Mouse (Mus musculus): ENCODE measurements around the gene Tcap.

Gene Tcap

DNA sequence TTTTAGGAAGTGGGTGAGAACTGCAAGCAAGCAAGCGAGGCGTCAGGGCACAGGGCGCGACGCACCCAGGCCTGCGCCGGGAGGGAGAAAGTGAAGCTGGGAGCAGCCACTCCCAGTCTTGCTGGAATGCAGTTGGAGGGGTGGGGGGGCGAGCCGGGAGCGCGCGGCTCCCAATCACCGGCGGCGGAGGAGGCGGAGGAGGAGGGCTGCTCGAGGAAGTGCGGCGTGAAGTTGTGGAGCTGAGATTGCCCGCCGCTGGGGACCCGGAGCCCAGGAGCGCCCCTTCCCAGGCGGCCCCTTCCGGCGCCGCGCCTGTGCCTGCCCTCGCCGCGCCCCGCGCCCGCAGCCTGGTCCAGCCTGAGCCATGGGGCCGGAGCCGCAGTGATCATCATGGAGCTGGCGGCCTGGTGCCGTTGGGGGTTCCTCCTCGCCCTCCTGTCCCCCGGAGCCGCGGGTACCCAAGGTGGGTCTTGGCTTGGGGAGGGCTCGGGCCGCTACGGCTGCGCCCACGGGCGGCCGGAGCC lies 28.7 kb downstream of the Tcap start, which contains the start of gene Erbb2:
Erbb2 (plus strand) TSS at position 198 of the 524 bp plus-strand sequence.
- DNase-seq (ENCODE audit: low read depth, low spot score), result peak; percentile 87

DNA sequence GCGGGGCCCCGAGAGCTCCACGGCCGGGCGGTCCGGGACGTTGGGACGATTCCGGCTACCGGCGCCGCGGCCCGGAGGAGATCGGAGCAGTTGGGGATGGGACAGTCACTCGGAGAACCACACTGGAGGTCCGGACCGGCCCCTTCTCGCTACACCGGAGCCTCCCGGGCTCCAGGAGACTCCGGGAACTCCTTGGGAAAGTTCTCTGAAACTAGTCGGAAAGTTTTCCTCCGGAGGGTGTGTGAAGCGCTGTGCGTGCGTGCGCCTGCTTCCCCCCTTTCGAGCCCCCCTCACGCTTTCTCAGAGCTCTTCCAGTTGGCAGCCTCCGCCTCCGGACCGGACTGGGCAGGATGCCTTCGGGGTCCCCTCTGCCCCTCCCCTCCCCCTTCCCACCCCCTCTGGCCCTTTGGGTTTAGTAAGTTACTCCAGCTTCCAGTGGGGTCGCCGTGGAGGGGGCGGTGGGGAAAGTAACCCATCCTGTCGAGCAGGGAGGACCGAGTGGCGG lies 29.2 kb downstream of the Tcap start:
- peak; percentile 52 for DNase-seq (ENCODE audit: low read depth, low spot score)

DNA sequence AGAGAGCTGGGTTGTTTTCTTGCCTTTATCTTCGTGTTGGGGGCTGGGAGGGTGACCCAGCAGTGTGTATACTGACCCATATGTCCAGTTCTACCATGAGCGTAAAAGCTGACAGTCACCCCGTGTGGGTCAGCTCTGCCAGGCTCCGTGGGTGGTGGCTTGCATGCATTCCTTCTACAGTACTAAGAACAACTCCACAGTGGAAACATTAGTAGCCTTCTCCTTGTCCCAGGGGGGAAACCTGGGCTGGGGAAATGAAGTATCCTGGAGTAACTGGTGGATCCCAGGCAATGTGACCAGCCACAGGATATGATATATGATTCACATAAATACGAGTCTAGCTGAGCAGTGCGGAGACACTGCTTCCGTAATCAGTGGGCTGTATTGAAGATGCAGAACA lies 30.1 kb downstream of the Tcap start:
- DNase-seq (ENCODE audit: low read depth, low spot score), result no peak

DNA sequence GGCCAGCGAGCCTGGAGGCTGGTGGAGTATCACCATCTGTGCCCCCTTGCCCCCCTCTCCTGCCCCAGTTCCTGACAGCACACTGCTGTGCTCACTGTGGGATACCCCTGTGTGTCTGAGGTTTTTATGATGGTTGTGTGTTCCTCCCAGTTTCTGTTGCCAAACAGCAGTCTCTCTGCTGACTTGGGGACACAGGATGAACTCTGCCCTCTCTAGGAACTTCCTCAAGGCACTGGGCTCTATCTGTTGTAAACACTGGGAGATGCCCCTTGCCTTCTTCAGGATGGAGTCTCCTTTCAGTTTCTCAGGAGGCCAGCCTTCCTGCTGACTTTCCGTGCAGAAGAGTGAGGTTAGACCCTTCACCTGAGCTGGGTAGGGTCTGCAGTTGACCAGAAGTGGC lies 30.6 kb downstream of the Tcap start:
- no peak for DNase-seq (ENCODE audit: low read depth, low spot score)

DNA sequence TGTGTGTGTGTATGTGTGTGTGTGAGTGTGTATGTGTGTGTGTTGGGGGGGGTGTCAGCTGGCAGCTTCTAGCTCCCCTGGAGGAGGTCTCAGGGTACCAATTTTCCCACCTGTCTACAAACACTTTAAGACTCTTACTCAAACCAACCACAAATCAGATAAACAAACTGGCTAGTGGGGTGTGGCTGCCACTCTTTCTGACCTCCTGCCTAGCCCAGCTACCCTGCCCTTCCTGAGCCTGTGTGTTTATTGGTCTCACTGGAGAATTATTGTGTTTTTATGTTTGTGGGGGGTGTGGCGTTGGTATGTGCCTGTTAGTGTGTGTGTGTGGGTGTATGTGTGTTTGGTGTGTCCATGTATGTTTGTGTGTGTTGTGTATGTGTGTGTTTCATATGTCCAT lies 33.5 kb downstream of the Tcap start:
- no peak for DNase-seq (ENCODE audit: low read depth, low spot score)

DNA sequence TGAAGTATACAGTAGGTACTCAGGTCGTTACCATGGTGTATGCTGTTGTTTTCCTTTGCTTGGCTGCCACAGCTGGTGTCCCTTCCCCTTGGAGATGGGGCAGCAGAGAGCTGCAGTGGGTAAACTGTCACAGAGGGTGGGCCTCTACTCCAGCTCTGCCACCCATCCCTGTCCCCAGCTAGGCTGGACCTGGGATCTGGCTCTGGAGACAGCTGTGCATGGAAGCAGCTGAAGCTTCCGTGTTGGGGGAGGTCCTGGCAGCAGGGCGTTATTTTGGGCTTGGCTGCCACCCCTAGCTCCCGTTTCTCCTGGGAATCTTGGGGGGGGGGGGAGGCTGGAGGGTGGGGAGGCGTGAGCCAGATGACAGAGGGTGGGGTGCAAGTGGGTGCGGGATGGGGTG lies 34.7 kb downstream of the Tcap start:
- no peak for DNase-seq (ENCODE audit: low read depth, low spot score)

DNA sequence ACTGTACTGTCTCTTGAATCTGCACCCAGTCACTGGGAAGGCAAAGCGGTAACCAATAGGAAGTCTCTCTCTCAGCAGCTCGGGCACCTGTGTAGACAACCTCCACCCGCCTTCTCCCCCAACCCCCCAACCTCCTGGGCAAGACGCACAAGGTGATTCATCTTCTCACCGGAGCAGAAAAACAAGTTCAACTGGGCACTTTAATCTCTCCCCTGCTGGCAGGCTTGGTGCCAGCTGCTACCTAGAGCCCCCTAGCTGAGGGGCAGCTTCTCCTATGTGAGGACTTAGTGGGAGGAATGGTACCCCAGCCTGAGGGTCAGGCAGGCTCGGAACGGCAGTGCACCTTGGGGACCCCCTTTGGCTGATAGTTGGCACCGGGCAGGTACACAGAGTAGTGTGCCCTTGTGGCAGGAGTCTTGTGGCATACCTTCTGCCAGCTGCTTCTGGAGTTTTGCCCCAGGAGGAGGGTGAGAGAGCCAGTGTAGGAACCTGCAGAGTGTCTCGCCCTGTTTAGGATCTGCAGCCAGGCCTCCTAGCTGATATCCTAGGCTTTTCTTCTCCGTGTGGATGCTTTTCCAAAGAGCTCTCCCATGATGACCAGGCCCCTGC lies 35.4 kb downstream of the Tcap start:
- DNase-seq (ENCODE audit: low read depth, low spot score), result no peak

DNA sequence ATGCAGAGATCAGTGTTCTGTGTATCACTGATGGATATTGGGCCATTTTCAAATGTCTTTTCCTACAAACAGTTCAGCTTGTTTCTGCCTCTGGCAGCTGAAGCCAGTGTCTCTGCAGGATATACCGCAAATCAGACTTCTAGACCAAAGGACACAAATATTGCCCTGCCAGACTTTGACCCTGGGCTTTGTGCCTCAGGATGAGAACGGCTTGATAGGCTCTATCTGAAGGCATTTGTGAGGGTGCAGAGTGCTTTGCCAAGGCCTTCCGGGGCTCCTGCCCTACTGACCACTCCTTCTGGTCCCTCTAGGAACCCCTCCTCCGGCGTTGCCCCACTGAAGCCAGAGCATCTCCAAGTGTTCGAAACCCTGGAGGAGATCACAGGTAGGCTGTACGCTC lies 43.0 kb downstream of the Tcap start:
- DNase-seq (ENCODE audit: low read depth, low spot score), result no peak

DNA sequence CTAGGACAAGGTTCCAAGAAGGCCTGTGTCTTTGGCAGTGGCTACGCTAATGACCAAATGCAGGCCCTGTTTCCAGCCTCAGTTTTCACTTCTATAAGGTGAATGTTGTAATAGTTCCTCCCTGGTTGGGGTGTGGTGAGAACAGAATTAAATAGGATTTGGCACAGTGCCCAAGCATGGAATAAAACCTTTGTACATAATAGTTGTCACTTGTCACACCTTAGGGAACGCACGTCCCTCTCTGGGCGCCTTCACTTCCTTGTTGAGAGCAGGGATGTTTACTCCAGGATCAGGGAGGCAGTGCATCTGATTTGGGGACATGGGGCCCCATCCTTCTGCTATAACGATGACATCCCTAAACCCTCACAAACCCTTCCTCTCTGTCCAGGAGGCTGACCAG lies 44.8 kb downstream of the Tcap start:
- no peak for DNase-seq (ENCODE audit: low read depth, low spot score)

DNA sequence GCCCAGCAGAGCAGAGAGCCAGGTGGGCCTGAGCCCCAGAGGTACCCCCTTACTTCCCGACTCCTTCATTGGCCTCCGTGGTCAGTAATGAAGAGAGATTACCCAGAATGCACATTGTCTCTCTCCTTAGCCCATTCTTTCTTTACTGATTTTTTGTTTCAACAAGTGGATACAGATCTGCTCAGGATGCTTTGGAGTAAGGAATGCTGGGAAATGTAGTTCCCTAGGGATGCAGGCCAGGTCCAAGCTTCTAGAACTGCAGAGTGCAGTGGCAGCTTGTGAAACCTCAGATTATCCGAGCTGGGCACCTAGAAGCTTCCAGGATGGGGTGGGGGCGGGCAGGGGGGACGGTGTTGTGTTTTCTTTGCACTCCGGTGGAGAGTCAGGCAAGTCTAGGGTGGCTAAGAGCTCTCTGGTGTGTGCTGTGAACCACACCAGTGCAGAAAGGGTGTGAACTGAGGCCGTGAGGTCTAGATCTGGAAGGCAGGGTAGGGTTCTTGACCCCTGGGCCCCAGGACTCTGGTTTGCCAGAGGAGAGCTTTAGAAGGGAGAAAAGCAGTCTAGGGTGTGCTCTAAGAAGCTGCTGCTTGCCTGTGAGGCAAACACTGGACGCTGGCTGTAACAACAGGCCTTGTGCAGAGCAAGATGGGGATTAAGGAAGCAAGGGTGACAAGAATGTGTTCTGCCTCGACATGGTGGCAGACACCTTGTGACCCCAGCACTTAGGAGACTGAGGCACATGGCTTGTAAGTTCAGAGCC lies 48.3 kb downstream of the Tcap start:
- DNase-seq (ENCODE audit: low read depth, low spot score), result no peak
